Mouse (Mus musculus) left cerebral cortex, postnatal 36 days (tissue): ENCODE data around the gene Tprn. TPM values are rescaled to one million over a fixed set of nuclear protein-coding genes. Genes with fewer than 3 reads are reported as not detected.

Experiments
- DNase-seq, 2 experiments: peaks; one replicate each; pipeline ENCODE4 v3.0.0; 2021 to 2022; ENCODE audit warnings: low spot score in 2 of 2, mixed read lengths in 1 of 2
- intact Hi-C: fragments of 180-260 bp; cut with DNase I; formaldehyde crosslinking; loops from one replicate; pipeline ENCODE4 v1.15.1; 2025
- total RNA-seq, 2 experiments: library from RNA; stranded (reverse); gene quantifications; 2 replicates each; pipeline ENCODE4 v1.2.3; 2021

Gene Tprn
- total RNA-seq, 2 experiments from 2014 or later: 18.5 to 24.7 TPM

DNA sequence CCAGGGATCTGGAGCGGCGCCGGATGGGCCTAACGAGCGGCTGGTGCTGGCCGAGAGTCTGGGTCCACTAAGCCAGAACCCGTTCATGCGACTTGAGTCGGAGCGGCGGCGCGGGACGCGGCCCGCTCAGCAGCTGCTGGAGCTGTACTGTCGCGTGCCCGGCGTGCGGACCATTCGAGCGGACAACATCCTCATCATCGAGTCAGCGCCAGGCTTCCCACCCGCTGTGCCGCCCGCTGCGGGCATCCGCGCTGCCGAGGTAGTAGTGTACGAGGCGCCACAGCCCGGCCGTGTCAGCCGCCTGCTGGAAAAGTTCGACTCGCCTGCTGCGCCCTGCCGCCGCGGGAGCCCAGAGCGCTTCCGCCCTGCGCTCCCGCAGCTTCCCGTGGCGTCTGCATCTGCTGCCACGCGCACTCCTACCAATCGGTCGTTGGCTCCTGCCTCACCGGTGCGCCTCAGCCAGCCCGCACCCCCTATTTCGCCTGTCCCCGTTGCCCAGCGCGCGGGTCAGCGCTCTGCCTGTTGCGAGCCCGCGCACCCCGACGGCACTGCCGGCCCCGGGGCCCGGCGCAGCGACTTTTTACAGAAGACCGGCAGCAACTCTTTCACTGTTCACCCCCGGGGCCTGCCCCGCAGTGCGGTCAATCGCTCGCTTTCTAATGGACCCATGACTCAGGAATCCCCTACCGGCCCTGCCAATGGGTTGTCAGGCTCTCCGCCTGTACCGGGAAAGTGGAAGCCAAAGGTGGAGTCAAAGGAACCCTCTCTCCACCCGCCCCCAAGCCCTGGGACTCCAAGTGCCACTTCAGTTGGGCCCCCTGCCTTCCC lies 591 bp downstream of the Tprn start:
- intact Hi-C loops: loop anchor here (2.0 kb wide), 1 partner anchor 38 kb away; the partner anchor contains the start of gene Tubb4b
- no peak for DNase-seq

DNA sequence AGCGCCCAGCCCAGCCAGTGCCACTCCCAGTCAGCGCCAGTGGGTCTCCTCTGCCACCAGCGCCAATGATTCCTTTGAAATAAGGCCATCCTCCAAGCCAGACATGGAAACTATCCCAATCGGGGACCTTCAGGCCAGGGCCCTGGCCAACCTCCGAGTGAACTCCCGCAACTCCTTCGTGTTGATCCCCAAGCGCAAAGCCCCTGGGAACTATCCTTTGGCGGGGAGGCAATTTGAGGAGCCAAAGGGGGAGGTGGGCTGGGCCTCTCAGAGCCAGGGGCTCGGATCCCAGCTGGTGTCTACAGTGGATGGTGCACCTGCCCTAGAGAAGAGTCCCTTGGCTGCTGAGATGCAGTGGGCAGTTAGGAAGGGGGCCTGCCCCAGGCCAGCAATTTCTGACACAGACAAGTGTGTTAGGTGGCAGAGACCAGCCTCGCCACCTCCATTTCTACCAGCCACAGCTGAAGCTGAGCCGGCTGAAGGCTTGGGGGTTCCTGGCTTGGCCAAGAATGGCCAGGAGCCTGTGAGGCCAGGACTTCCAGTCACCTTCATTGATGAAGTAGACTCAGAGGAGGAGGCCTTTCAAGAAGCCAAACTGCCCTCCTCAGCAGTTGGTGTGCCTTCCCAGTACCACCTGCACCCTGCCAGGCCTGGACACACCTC lies 1.3 kb downstream of the Tprn start:
- no peak for DNase-seq
- intact Hi-C loops: loop anchor here (2.0 kb wide), 1 partner anchor 39 kb away; the partner anchor contains the start of gene Tubb4b

DNA sequence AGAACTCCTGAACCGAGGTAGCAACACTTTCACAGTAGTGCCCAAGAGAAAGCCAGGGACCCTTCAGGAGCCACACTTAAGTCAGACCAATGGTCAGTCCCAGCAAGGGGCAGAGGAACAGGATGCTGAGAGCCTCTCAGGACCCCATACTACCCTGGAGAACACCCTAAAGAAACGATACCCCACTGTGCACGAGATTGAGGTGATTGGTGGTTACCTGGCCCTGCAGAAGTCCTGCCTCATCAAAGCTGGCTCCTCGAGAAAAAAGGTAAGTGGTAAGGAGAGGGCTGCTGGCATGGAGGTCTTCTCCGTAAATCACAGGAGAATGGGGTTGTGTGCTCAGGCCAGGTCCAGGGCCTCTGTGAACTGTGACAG lies 1.9 kb downstream of the Tprn start:
- no peak for DNase-seq
- intact Hi-C loops: no loop called here

DNA sequence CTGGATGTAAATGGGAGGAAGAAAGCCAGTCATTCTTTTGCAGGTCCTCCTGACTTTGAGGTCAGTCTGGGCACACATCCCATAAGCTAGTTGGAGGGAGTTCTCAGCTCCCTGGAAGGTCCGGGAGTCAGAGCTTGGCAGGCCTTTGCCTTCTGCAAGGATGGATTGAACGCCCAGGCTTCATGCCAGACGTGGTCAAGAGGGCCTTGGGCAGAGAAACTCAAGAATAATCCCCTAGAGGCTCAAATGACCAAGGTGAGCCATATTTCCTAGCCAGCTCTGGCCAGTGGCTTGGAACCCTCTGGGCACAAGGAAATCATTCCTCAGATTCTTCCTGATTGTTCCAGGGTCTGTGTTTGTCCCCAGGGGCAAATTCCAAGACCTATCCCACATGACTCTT lies 2.4 kb downstream of the Tprn start:
- no peak for DNase-seq
- intact Hi-C loops: no loop called here

DNA sequence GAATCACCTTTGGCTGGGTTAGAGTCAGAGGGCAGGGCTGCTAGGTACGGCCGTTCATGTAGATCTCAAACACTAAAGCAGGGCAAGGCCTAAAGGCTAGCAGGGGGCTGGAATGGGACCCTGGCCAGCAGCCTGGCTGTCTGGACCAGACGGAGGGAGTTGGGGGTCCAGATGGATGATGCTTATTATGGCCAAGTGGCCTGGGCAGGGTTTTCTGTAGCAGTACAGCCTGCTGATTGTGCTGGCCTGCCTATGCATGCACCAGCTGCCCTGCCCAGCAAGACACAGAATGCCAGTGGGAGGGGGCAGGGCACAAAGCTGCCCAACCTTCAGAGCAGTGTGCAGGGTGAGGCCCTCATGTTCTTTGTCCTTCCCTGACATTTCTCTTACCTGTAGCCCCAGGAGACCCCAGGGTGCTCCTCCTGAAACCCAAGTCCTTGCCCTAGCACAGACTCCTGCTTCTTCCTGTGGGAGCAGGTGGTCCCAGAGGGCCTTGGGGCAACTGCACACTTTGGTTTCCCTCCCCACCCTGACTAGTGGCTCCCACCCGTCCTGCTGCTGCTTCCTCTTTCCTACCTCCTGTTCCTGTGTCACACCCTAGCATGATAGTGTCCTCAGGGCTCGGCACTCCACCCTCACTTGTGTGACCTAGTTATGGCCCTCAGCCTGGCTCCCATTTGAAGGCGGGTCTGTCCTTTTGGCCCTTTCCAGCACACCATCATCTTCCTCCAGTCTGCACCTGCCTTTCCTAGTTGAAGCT lies 3.7 kb downstream of the Tprn start:
- no peak for DNase-seq
- intact Hi-C loops: no loop called here

DNA sequence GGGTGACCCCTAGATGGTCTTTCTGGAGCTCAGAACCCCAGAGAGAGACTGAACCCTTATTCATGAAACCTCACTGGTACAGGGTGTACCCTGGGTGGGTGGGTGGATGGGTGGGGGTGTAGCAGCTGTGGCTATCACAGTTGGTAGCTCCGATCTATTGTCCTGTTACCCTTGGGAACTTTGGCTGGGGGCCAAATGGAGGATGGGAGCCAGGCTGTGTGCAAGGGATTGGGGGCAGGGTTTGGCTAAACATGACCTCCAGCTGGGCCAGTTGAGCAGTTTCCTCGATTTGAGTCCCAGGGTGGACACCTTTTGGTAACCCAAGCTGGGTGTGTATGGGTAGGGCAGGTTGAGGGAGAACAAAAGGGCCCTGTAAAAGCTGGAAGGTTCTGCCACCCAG lies 4.3 kb downstream of the Tprn start:
- intact Hi-C loops: no loop called here

DNA sequence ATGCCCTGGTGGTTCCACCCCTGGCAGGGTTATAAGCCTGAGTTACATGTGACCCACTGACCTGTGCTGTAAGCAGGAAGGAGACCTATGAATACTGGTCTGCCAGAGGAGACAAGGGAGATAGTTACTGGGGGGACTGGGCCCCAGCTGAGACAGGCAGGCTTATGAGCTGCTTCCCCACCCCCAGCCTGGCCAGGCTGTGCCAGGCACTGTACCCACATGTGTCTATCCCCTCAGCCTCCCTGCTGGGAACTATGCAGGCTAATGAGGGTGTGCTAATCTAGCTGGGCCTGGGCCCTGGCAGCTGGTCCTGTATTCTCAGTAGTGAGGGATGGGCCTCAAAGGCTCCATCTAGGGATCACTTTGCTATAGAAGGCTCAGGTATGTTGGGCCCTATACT lies 4.8 kb downstream of the Tprn start:
- no peak for DNase-seq
- intact Hi-C loops: no loop called here

More for the DNA sequence above, 4.3 kb downstream of the Tprn start:
- DNase-seq: peak in 1 of 2 experiments; percentile 54

DNA sequence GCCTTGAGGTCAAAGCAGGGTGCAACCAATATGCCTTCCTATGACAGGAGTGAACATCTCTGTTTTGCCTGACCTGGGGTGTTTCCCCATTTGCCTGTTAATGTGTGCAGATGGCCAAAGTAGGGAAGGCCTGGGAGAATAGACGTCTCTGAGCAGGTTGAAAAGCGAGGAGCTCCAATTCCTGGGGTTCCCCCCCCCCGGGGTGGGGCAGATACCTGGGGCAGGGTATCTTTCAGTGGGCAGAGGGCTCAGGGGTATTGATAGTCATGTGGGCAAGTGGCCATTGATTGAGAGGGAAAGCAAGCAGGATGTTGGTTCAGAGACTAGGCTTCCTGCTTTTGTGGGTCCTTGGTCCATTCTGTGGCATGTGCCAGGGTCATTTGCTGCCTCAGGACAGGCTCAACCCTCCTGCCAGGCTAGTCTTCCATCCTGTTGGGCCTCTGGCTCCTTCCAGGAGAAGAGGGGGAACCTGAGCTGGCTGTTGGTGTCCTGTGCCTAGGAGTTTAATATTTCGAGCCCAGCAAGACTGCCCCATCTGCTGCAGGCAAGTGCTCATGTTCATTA lies 5.4 kb downstream of the Tprn start:
- intact Hi-C loops: no loop called here
- DNase-seq: no peak

DNA sequence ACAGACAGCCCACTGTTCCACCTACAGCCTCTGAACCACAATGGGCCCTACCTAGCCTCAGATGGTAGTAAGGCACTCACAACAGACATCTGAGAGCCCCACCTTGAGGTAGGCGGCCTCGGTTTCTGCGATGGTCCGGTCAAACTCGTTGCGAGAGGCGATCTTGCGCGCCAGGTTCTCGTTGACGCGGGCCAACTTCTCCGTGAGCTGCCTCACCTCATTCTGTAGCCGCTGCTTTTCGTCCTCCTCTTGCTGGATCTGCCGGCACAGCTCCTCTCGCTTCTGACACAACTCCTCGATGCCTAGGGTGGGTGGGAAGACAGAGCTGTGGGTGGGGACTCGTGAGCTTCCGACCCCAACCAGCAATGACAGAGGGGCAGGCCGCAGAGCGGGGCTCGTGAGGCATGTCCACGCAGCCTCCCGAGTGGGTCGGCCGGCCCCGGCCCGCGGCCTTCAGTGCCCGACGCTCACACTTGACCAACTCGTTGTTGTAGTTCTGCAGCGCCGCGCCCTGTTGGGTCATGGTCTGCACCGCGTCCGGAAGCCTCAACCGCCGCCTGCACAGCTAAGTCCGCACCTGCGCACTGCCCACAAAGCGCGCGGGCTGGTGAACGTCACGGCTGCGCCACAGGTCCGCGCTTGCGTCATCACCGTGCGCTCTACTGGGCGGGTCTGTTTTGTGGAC lies 9.6 kb downstream of the Tprn start, which contains the start of the genes Ssna1 and Anapc2:
TSS of gene Ssna1 (minus strand) at position 612 of the 685 bp plus-strand sequence.
TSS of gene Anapc2 (plus strand) at position 652 of the 685 bp plus-strand sequence.
- intact Hi-C loops: loop anchor here (5.0 kb wide), 1 partner anchor 60 kb away; the partner anchor contains the start of gene Man1b1
- peak; percentile 97 to 98 for DNase-seq

DNA sequence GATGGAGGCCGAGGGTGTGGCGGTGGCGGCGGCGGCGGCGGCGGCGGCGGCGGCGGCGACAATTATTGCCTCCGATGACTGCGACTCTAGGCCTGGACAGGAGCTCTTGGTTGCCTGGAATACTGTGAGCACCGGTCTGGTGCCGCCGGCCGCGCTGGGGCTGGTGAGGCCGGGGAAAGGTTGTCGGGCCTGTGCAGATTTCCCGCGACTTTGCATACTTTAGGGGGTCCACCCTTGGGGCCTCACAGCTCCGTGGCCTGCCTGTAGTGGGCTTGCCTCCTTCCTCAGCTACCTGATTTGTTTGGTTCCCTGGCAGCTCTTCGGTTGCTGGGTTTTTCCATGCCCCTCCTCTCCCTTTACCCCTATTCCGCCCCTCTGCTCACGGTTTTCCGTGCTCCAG lies 10.1 kb downstream of the Tprn start:
- intact Hi-C loops: loop anchor here (5.0 kb wide), 1 partner anchor 60 kb away; the partner anchor contains the start of gene Man1b1

DNA sequence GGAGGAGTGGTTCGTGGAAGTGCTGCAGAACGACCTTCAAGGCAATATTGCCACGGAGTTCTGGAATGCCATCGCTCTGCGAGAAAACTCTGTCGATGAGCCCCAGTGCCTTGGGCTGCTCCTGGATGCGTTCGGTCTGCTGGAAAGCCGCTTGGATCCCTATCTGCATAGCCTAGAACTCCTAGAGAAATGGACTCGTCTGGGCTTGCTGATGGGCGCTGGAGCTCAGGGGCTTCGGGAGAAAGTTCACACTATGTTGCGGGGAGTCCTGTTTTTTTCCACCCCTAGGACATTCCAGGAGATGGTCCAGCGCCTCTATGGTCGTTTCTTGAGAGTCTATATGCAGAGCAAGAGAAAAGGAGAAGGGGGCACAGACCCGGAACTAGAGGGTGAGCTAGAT lies 10.6 kb downstream of the Tprn start:
- intact Hi-C loops: loop anchor here (1.0 to 5.0 kb wide), 2 partner anchors 20 to 59 kb away; partner anchors contain the start of gene Man1b1

More for the DNA sequence above, 10.1 kb downstream of the Tprn start:
- no peak for DNase-seq

DNA sequence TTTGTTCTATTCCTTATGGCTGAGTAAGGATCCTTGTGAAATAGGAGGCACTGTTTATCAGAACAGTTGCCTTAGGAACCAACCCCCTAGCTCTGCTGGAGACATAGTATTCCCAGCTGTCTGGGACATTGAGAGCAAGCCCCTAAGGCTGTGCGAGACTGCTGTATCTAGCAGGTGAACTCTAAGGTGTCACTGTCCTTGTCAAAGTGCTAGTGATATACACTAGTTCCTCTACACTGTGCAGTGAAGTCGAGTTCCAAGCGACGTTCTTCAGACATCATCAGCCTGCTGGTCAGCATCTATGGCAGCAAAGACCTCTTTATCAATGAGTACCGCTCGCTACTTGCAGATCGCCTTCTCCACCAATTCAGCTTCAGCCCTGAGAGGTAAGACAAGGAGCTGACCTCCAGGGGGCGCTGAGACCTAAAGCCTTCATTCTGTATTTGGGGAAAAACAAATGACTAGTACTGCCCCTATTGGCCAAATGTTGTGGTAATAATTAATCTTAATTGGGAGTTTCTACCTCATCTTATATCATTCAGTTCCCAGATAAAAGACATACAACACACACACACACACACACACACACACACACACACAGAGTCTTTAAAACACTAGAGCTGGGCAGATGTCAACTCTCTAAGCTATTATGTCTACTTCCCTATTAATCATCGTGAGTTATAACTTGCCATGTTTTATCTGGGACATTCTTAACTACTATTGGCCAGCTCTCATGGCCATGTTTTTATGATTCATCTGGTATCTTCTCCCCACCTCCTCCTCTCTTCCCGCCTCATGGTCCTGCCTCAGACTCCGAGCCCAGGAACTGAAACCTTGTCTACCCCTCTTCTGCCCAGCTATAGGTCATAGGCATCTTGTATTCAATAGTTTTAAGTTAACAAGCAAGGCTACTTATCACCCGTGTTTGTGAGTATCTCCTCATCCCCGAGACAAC lies 16.8 kb downstream of the Tprn start:
- intact Hi-C loops: loop anchor here (5.0 kb wide), 1 partner anchor 123 kb away; no protein-coding TSS in a partner anchor
- DNase-seq: peak in 1 of 2 experiments; percentile 74

More for the DNA sequence above, 10.6 kb downstream of the Tprn start:
- no peak for DNase-seq

DNA sequence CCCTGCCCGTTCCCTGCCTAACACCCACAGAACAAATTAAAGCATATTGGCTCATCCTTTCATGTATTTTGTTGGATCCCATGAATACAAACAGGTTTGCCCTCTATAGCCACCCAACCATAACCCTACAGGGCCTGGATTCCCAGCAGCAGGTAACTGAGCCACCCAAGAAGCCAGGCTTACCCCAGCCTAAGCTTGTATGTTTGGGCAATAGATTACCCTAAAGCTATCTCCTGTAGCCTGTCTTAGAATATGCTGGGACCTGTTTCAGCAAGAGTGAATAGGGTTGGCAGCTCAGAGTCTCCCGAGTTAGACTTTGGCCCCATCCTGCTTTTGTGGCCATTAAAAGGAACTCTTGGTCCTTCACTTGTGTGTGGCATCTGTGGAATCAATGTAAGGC lies 23.1 kb downstream of the Tprn start:
- DNase-seq: no peak
- intact Hi-C loops: no loop called here

DNA sequence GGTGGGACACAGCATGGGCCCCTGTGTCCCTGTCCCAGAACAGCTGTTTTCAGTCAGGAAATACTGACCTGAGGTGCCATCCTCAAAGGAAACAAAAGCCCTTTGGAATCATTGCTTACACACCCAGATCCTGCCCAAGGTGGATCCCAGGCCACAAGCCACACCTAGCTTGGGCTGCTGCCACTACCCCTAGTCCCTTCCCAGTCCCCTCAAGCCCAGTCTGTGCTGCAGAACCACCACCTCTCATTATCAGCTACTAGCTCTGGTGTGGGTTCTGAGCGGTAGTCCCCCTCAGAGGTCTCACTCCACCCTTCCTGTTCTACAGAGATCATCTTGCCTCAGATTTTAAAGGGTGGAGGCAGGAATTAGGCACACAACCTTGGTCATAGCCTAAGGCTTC lies 23.9 kb downstream of the Tprn start:
- intact Hi-C loops: no loop called here
- DNase-seq: no peak

DNA sequence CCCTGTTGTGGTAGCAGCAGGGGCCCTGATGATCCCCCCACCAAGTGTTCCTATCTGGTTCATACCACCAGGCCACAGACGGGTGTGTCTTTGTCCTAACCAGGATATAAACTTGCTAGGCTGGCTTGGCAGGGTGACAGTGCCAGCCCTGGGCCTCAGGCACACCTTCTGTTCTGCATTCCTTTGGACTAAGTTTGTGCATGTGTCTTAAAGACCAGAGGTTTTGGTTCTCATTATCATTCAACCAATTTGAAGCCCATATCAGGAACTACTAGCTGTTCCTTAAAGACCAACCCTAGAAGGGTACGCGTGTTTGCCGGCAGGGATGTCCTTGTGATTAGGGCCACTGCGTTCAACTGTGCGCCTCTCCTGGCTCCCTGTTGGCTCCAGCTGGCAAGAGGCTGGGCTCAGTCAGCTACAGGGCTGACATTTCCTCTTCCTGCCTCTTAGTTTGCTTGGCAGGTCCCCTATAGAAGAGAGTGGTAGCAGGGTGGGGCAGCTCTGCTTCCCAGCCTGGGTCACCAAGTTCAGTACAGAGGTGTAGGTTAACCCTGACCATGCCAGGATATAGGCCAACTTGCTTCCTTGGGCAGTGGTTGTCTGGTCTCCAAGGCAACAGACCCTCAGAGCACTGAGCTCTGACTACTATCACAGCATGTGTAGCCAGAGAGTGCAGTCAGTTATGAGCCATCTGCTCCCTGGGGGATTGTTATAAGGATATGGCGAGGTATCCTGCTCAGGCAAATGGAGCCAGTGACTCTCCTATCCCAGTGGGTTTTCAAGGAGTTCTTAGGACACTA lies 24.6 kb downstream of the Tprn start:
- no peak for DNase-seq
- intact Hi-C loops: no loop called here

DNA sequence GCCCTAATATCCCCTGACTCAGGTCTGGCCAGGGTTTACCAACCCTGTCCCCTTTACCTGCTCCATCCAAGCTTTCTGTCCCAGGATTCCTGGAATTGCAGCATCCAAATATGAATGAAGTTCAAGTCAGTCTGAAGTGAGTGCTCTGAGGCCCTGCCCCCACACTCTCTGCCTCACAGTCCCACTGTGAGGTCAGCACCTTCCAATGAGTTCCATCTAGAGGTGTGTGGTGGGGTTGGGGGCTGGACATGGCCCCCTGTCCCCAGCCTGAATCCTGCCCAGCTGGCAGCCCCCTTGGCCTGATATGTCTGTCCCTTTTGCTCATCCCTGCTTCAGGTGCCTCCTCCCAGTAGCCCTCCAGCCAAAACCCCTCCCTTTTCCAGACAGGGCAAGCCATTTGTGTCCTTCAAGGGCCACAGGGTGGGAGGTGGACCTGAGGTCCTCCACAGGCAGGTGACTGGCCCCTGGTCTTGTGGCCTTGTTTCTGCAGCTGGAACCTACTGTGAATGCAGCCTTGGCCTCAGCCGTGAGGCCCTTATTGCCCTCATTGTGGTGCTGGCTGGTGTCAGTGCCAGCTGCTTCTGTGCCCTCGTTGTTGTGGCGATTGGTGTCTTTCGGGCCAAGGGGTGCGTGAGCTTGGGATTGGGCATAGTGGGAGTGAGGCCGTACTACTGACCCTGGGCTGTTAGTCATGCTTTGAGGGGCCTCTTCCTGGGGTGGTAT lies 25.7 kb downstream of the Tprn start, which contains the start of gene Tmem210:
TSS of gene Tmem210 (plus strand) at position 219 of the 723 bp plus-strand sequence.
- DNase-seq: no peak
- intact Hi-C loops: no loop called here
